Mouse (Mus musculus) brown adipose tissue, adult 24 weeks (tissue): ENCODE measurements around the gene Xab2. TPM values are rescaled to one million over a fixed set of nuclear protein-coding genes. Genes with fewer than 3 reads are reported as not detected.

ENCODE experiments used
- H3K27ac ChIP-seq: fragments of 200-500 bp; replicated peaks from 2 replicates; pipeline ENCODE4 v1.5.1; 2012; ENCODE audit warnings: low read depth, mild to moderate bottlenecking, low read length
- H3K4me1 ChIP-seq: fragments of 200-500 bp; 2 replicates; pipeline ENCODE4 v1.6.1; 2012; ENCODE audit warnings: low read length, mixed read lengths; ENCODE audit not compliant: control insufficient read depth, insufficient read depth, insufficient read length
- H3K4me3 ChIP-seq: fragments of 200-500 bp; 2 replicates; pipeline ENCODE4 v1.5.1; 2012; ENCODE audit warnings: low read depth, mild to moderate bottlenecking, low read length, moderate library complexity; ENCODE audit not compliant: insufficient read depth
- polyA plus RNA-seq: library from polyadenylated mRNA; stranded (reverse); fragments of >200 nt; gene quantifications from 2 replicates; pipeline ENCODE4 v1.2.4, GENCODE M21; 2012; ENCODE audit not compliant: missing spikeins, insufficient read depth, insufficient read length

The Xab2 gene
- polyA plus RNA-seq, 1 experiment = 12.2 TPM

GRCm38 (mm10) chr8:3631478-3631875, 10.4 kb upstream of the Xab2 start:
- H3K4me3 ChIP-seq = peak overlapping the region; percentile 62
- no peaks in the 10 kb centered on the region for H3K4me1 ChIP-seq
- H3K27ac ChIP-seq = no peak overlapping the region

- H3K4me1 ChIP-seq = no peaks in the 10 kb centered on the region
- peak within 1 kb of the TSS; percentile 62 for H3K4me3 ChIP-seq
- no peak within 1 kb of the TSS for H3K27ac ChIP-seq
Observed at GRCm38 (mm10) chr8:3630647-3631477, 9.7 kb upstream of the Xab2 start, which contains the start of gene Stxbp2. Gene Stxbp2, plus strand, starts transcription at chr8:3630955.

DNA sequence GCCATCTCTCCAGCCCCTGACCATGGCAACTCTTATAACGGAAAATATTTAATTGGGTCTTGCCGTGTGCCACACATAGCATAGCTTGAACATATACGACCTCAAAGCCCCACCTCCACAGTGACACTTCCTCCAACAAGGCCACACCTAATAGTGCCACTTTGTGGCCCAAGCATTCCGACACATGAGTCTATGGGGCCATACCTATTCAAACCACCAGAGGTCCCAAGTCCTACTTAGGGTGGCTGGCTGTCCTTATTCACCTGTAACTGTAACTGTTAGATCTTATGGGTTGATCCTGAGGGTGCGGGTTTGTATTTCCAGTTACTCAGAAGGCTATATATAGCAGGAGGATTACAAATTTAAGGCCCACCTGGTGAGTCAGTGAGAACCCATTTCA, 6.9 kb upstream of the Xab2 start:
- Histone ChIP-seq H3K4me3 (no peak overlapping the region), H3K27ac (no peak overlapping the region), H3K4me1 (no peaks in the 10 kb centered on the region)

GRCm38 (mm10) chr8:3626971-3627370, 5.9 kb upstream of the Xab2 start:
- H3K4me3 ChIP-seq = no peak overlapping the region

GRCm38 (mm10) chr8:3625445-3625844, 4.3 kb upstream of the Xab2 start, which contains the start of gene Pcp2:
Gene Pcp2, minus strand, starts transcription at chr8:3625545.
- Histone ChIP-seq H3K4me3 (no peak within 1 kb of the TSS), H3K4me1 (0 out of 2 replicates have a peak, but pooled peaks cover 1% of the 10 kb centered on the region), H3K27ac (no peak within 1 kb of the TSS)

More at GRCm38 (mm10) chr8:3626971-3627370, 5.9 kb upstream of the Xab2 start:
- Histone ChIP-seq H3K4me1 (no peaks in the 10 kb centered on the region), H3K27ac (no peak overlapping the region)

DNA sequence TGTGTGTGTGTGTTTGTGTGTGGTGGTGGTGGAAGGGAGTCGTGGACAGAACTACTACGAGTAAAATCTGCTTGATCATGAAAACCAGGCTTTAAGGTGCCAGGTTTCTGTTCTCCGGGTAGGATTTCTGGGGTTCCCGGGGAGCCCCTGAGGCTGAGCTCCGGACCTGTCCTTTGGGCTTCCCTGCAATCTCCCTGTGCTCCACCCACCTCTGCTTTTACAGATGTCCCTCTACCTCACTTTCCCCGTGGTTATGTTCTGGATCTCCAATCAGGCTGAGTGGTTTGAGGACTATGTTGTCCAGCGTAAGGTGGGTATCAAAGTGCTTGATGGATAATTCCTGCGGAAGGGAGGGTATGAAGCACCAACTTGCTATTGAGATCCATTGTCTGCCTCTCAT, 1.0 kb upstream of the Xab2 start:
- Histone ChIP-seq H3K27ac (no peak overlapping the region), H3K4me3 (peak overlapping the region; percentile 79), H3K4me1 (0 out of 2 replicates have a peak, but pooled peaks cover 3% of the 10 kb centered on the region)

DNA sequence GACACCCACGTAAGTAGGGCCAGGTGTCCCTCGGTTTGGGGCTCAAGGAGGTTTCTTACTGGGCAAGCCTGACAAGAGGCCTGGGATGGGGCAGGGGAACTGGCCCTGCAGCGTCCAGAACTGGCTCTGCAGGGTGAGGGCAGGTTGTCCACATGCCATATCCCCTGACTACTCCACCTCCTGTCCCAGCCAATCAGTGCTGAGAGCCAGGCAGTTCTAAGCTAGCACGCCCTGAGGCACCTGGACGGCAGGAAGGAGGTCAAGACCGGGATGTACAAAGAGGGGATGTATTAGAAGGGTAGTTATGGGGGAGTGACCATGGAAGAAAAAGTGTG, 11.3 kb downstream of the Xab2 start:
- Histone ChIP-seq H3K27ac (peak overlapping the region; percentile 76), H3K4me1 (no peaks in the 10 kb centered on the region), H3K4me3 (no peak overlapping the region)

- Histone ChIP-seq H3K4me3 (no peak overlapping the region), H3K4me1 (no peaks in the 10 kb centered on the region), H3K27ac (peak overlapping the region; percentile 81)
Observed at GRCm38 (mm10) chr8:3609046-3609815, 11.9 kb downstream of the Xab2 start.

DNA sequence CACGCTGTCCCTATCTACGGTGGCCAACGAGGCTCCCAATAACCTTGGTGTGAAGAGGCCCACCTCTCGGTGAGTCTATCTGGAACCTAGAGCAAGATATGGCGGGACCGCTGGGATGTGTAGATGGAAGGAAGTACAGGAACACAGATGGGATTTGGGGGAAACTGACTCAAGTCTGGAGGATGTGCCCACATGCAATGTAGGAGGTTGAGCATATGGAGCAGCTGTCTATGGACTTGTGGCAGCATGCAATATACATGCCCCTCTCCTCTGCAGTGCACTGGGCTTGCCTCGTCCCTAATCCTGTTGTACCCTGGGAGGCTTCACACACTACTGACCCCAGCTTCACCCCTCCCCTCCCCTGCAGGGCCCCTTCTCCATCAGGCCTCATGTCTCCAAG, 13.3 kb downstream of the Xab2 start:
- Histone ChIP-seq H3K4me1 (no peaks in the 10 kb centered on the region), H3K27ac (no peak overlapping the region), H3K4me3 (no peak overlapping the region)

DNA sequence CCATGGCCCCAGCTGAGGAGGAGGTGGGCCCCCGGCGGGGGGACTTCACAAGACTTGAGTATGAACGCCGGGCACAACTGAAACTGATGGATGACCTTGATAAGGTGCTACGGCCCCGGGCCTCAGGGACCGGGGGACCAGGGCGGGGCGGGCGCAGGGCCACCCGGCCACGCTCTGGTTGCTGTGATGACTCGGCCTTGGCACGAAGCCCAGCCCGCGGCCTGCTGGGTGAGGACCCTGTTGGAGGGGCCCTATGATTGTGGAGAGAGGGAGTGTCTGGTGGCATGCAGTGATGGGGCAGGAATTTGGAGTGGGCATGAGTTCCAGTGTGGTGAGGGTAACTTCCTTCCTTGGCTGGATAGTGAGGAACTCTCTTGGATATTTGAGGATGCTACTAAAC, 14.5 kb downstream of the Xab2 start:
- Histone ChIP-seq H3K27ac (no peak overlapping the region), H3K4me3 (no peak overlapping the region)

DNA sequence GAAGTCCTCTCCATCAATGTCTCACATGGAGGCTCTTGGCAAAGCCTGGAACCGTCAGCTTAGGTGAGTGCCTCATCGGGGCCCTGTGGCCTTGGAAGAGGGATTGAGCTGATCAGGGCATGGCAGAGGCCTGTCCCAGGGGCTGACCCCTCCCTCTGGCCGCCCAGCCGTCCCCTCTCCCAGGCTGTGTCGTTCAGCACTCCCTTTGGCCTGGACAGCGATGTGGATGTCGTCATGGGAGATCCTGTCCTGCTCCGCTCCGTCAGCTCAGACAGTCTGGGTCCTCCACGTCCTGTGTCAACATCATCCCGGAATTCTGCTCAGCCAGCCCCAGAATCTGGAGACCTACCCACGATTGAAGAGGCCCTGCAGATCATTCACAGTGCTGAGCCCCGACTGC, 17.7 kb downstream of the Xab2 start:
- Histone ChIP-seq H3K4me1 (no peaks in the 10 kb centered on the region), H3K4me3 (no peak overlapping the region), H3K27ac (no peak overlapping the region)

More for the DNA sequence above, 14.5 kb downstream of the Xab2 start:
- H3K4me1 ChIP-seq = no peaks in the 10 kb centered on the region

DNA sequence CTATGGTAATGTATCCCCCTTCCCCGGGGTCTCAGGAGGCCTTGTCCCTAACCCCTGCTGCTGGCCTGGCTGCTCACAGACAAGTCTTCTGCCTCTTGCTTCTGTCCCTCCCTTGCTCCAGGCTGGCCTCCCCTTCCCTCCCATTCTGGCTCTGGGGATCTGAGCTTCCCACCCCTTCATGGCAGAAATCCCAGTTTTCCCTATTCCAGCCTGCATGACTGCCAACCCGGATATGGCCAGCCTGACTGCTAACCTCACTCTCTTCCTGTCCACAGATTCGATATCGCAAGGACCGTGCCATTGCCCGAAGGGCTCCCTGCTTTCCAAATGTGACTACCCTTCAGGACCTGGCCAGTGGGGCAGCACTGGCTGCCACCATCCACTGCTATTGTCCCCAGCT, 20.7 kb downstream of the Xab2 start:
- peaks cover 4% of the 10 kb centered on the region for H3K4me1 ChIP-seq
- H3K4me3 ChIP-seq = peak overlapping the region; percentile 23
- H3K27ac ChIP-seq = no peak overlapping the region

- Histone ChIP-seq H3K27ac (no peak overlapping the region), H3K4me1 (peaks cover 7% of the 10 kb centered on the region)
Observed at GRCm38 (mm10) chr8:3599219-3599618, 21.9 kb downstream of the Xab2 start.

DNA sequence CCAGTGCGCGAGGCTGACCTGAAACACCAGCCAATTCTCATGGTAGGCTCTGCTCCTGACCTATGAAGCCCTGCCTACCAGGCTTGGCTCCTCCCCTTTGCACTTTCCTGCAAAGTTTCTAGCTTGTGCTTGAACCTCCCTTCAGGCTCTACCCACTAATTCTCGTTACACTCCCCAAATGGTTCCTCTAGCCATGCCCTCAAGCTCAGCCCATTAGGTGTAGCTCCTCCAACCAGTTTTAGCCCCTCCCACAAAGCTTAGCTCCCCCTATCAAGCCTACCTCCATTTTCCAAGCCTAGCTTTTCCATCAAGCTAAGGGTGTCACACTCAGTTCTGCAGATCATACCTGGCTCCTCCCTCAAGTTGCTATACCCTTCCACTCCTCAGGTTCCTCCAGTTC, 23.1 kb downstream of the Xab2 start:
- H3K4me1 ChIP-seq = peaks cover 10% of the 10 kb centered on the region
- no peak overlapping the region for H3K27ac ChIP-seq
- no peak overlapping the region for H3K4me3 ChIP-seq

More at GRCm38 (mm10) chr8:3599219-3599618, 21.9 kb downstream of the Xab2 start:
- no peak overlapping the region for H3K4me3 ChIP-seq

DNA sequence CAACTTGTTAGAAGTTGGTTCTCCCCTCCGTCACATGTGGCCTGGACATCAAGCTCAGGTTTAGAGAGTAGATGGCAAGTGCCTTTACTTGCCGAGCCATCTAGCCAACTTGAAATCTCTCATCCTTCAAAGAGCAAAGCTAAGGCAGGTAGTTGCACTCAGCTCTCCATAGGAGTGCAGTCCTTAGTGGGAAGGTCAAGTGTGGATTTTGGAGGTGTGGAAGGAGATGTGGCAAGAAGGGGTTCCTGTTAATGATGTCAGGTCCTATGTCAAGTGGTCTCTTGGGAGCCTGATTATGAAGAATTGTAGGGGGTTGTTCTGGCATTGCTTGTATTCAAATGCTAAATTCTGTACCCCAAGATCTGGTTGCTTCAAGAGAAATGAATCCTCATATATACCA, 26.6 kb downstream of the Xab2 start:
- no peak overlapping the region for H3K4me3 ChIP-seq
- no peak overlapping the region for H3K27ac ChIP-seq
- peaks cover 10% of the 10 kb centered on the region for H3K4me1 ChIP-seq
